Mouse (Mus musculus) megakaryocyte, embryonic 14.5 days (primary cell): ENCODE measurements around the gene Il15ra.

Experiments
- FLI1 ChIP-seq: IDR thresholded peaks from 2 replicates; pipeline ENCODE4 v1.6.1; 2012; ENCODE audit warnings: low read length, inconsistent platforms, mixed read lengths
- GATA1 ChIP-seq: IDR thresholded peaks from 3 replicates; pipeline ENCODE4 v1.6.1; 2012; ENCODE audit warnings: mixed read lengths, low read length, inconsistent platforms, borderline replicate concordance

DNA sequence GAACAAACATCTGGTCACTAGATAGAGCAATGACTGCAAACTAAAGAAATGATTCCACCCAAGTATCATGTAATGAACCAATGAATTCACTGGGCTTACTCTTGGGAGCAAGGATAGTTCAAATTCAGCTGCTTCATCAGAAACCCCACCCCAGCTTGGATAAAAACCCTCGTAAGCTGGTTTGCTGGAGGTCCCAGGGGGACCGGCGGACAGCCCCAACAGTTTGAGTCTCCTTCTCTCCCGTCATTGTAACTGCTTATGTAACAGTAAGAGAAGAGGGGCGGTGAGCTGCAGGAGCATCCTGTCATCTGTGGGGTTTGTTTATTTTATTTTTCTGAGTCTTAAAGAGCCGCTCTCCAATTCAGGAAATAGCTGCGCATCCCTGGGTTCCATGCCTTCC is 25.5 kb upstream of the Il15ra start:
- TF ChIP-seq FLI1: no peak
- no peak for TF ChIP-seq GATA1
